Mouse (Mus musculus): ENCODE measurements around the gene Xrra1.
A peak's percentile ranks its signal among the peaks of the same experiment; 100 is the strongest.
"Not testable (repeated sequence)": the region's sequence is repeated elsewhere in the genome, so short reads cannot be mapped to it uniquely, and the experiment has no call there.

Gene Xrra1

GRCm38 (mm10) chr7:99902918-99903665 is 44.2 kb downstream of the Xrra1 start:
- DNase-seq: no peak

GRCm38 (mm10) chr7:99904421-99905005 is 45.6 kb downstream of the Xrra1 start:
- DNase-seq: no peak

GRCm38 (mm10) chr7:99906346-99906745 is 47.4 kb downstream of the Xrra1 start:
- DNase-seq: no peak

GRCm38 (mm10) chr7:99907463-99907862 is 48.5 kb downstream of the Xrra1 start:
- DNase-seq: no peak

- DNase-seq: no peak
These were observed 52.1 kb downstream of the Xrra1 start for GRCm38 (mm10) chr7:99911038-99911437.

- DNase-seq: no peak
These were observed 55.4 kb downstream of the Xrra1 start for GRCm38 (mm10) chr7:99914316-99914715.

- no peak for DNase-seq
These were observed 56.6 kb downstream of the Xrra1 start for GRCm38 (mm10) chr7:99915511-99915910.

- DNase-seq: peak; percentile 47 to 63
These were observed 57.9 kb downstream of the Xrra1 start for GRCm38 (mm10) chr7:99916741-99917319.

- peak; percentile 41 to 53 for DNase-seq
These were observed 58.5 kb downstream of the Xrra1 start for GRCm38 (mm10) chr7:99917320-99917844.

- no peak for DNase-seq
These were observed 60.2 kb downstream of the Xrra1 start for GRCm38 (mm10) chr7:99919164-99919563.

GRCm38 (mm10) chr7:99919971-99920370 is 61.1 kb downstream of the Xrra1 start:
- no peak for DNase-seq

GRCm38 (mm10) chr7:99920416-99920815 is 61.5 kb downstream of the Xrra1 start:
- peak in 1 of 2 experiments; percentile 8 for DNase-seq

- peak; percentile 61 to 78 for DNase-seq
These were observed 68.2 kb downstream of the Xrra1 start for GRCm38 (mm10) chr7:99926916-99927714.

GRCm38 (mm10) chr7:99935758-99936157 is 76.8 kb downstream of the Xrra1 start:
- DNase-seq: no peak

- DNase-seq: no peak
These were observed 81.8 kb downstream of the Xrra1 start for GRCm38 (mm10) chr7:99940669-99941068.

GRCm38 (mm10) chr7:99944520-99944919 is 85.6 kb downstream of the Xrra1 start:
- no peak for DNase-seq

GRCm38 (mm10) chr7:99945012-99945411 is 86.1 kb downstream of the Xrra1 start:
- DNase-seq: not testable (repeated sequence)

GRCm38 (mm10) chr7:99945939-99946338 is 87.0 kb downstream of the Xrra1 start:
- no peak for DNase-seq

- no peak for DNase-seq
These were observed 87.4 kb downstream of the Xrra1 start for GRCm38 (mm10) chr7:99946356-99946755.

GRCm38 (mm10) chr7:99947329-99947728 is 88.4 kb downstream of the Xrra1 start:
- DNase-seq: peak; percentile 36 to 54

- no peak for DNase-seq
These were observed 94.7 kb downstream of the Xrra1 start for GRCm38 (mm10) chr7:99953442-99954098.

- DNase-seq: no peak
These were observed 95.3 kb downstream of the Xrra1 start for GRCm38 (mm10) chr7:99954212-99954611.
